Mouse (Mus musculus): Measurements from ENCODE around the gene Lin7b.
"Not testable (repeated sequence)": the region's sequence is repeated elsewhere in the genome, so short reads cannot be mapped to it uniquely, and the experiment has no call there.

Gene Lin7b

GRCm38 (mm10) chr7:45395578-45396336 lies 25.4 kb upstream of the Lin7b start, which contains the start of gene Snrnp70:
Gene Snrnp70, minus strand, starts transcription at chr7:45395742.
- DNase-seq (ENCODE audit: low spot score): peak; percentile 100

- peak; percentile 74 for DNase-seq (ENCODE audit: low spot score)
These were observed 24.8 kb upstream of the Lin7b start for GRCm38 (mm10) chr7:45395129-45395541.

- DNase-seq (ENCODE audit: low spot score): no peak
These were observed 15.7 kb upstream of the Lin7b start for GRCm38 (mm10) chr7:45386077-45386476.

- no peak for DNase-seq (ENCODE audit: low spot score)
These were observed 5.7 kb upstream of the Lin7b start for GRCm38 (mm10) chr7:45376057-45376456.

- DNase-seq (ENCODE audit: low spot score): no peak
These were observed 4.2 kb upstream of the Lin7b start for GRCm38 (mm10) chr7:45374620-45375019.

- no peak for DNase-seq (ENCODE audit: low spot score)
These were observed 2.0 kb upstream of the Lin7b start for GRCm38 (mm10) chr7:45372371-45372770.

- no peak for DNase-seq (ENCODE audit: low spot score)
These were observed 428 bp downstream of the Lin7b start for GRCm38 (mm10) chr7:45369836-45370474.

GRCm38 (mm10) chr7:45369022-45369745 lies 1.2 kb downstream of the Lin7b start:
- no peak for DNase-seq (ENCODE audit: low spot score)

GRCm38 (mm10) chr7:45368178-45368577 lies 2.2 kb downstream of the Lin7b start:
- no peak for DNase-seq (ENCODE audit: low spot score)

- peak; percentile 91 for DNase-seq (ENCODE audit: low spot score)
These were observed 3.1 kb downstream of the Lin7b start for GRCm38 (mm10) chr7:45367020-45367880.

GRCm38 (mm10) chr7:45366652-45367019 lies 3.7 kb downstream of the Lin7b start, which contains the start of gene Ppfia3:
Gene Ppfia3, minus strand, starts transcription at chr7:45367019.
- no peak for DNase-seq (ENCODE audit: low spot score)

- DNase-seq (ENCODE audit: low spot score): peak; percentile 35
These were observed 4.4 kb downstream of the Lin7b start for GRCm38 (mm10) chr7:45365742-45366651.

- DNase-seq (ENCODE audit: low spot score): no peak
These were observed 6.4 kb downstream of the Lin7b start for GRCm38 (mm10) chr7:45363983-45364382.

GRCm38 (mm10) chr7:45362801-45363200 lies 7.6 kb downstream of the Lin7b start:
- DNase-seq (ENCODE audit: low spot score): no peak

GRCm38 (mm10) chr7:45361243-45361804 lies 9.1 kb downstream of the Lin7b start:
- no peak for DNase-seq (ENCODE audit: low spot score)

GRCm38 (mm10) chr7:45360404-45361125 lies 9.8 kb downstream of the Lin7b start:
- no peak for DNase-seq (ENCODE audit: low spot score)

- DNase-seq (ENCODE audit: low spot score): not testable (repeated sequence)
These were observed 11.3 kb downstream of the Lin7b start for GRCm38 (mm10) chr7:45359081-45359480.

GRCm38 (mm10) chr7:45356087-45356486 lies 14.3 kb downstream of the Lin7b start:
- no peak for DNase-seq (ENCODE audit: low spot score)

GRCm38 (mm10) chr7:45355318-45356020 lies 14.9 kb downstream of the Lin7b start:
- DNase-seq (ENCODE audit: low spot score): no peak

Measured in adipocyte (in vitro differentiated cells).